Mouse (Mus musculus): Measurements from ENCODE around the gene Smurf1.

DNA sequence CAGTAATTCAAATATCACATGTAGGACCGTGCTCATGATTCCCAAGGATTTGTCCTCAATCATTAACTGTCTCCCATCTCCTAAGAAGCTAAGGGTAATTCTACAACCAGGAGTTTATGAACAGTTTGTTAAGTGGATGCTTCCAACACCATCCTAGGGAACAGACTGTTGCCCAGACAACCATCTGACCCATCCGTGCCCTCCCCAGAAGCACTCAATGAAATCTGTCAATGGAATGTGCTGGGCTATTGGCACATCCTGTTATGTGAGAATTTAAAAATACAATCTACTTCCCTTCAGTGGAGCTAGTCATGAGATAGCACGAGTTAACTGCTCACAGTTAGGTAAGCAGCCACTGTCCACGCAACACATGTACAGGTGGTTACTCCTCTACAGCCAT lies 56.1 kb downstream of the Smurf1 start:
- no peak for TF ChIP-seq CTCF (conservative IDR thresholded peaks at IDR 0.05; ENCODE audit: insufficient read depth, insufficient read length, low read depth, low read length)
- TF ChIP-seq POLR2A (IDR thresholded peaks at IDR 0.05; ENCODE audit: low read depth, low read length), result no peak

Measured in kidney, adult 2 months (tissue).